Mouse (Mus musculus) stomach, postnatal 0 days (tissue): ENCODE measurements around the gene Hpn.

Experiments
- CTCF ChIP-seq: IDR thresholded peaks from 2 replicates; pipeline ENCODE4 v1.5.1; 2016; ENCODE audit warnings: antibody characterized with exemption, low read depth, mild to moderate bottlenecking, moderate library complexity
- EP300 ChIP-seq: optimal IDR thresholded peaks from 2 replicates; pipeline ENCODE3; 2016; ENCODE audit warnings: antibody characterized with exemption

DNA sequence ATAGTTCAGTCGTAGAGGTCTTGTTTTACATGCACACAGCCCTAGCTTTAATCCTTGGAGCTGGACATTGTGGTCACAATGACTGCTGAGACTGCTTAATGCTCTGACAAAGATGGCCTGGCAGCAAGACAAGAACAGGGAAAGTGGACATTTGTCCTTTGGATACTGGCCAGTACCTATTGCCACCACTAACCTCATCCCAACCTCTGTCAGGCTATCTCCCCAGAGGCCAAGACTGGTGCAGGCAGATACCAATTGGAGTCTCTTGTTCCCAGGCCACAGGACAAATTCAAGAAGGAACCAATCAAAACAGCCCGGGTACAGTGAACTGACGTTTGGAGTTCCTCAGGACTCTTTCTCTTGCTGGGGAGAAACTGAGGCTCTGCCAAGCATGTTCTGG is 26.9 kb downstream of the Hpn start:
- no peak for TF ChIP-seq CTCF
- no peak for TF ChIP-seq EP300
